Mouse (Mus musculus) cerebellum, adult 8-10 months (tissue): ENCODE data around the gene Nfia.

ENCODE experiments used
- DNase-seq: peaks from one replicate; pipeline ENCODE4 v3.0.0; 2022

Gene Nfia

DNA sequence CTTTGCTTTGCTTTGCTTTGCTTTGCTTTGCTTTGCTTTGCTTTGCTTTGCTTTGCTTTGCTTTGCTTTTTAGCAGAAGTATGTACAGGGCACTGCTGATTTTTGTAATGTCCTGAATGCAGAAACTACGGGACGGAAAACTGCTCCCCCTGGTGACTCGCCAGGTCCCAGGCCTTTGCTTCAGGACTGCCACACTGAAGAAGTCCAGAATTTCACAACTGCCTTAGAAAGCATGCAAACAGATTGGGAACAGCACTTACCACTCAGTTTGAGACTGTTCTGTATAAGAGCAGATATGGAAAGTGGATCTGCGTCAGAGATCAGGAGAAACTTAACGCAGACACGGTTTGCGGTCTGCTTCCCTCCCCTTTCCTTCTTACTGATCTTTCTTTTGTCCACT lies 336.5 kb downstream of the Nfia start:
- peak; percentile 69 for DNase-seq

DNA sequence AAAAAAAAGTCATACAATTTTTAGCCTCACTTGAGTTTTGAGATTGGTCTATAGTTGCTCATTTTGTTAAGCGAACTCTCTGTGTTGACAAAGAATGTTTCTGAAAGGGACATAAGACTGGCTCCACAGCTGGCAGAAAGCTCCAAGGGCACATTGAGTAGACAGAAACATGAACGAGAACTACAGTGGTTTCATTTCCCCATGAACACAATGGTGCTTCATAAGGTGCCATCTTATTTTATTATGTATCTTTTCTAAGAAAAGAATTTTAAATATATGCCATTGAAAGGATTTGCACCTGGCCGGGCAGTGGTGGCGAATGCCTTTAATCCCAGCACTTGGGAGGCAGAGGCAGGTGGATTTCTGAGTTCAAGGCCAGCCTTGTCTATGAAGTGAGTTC lies 337.4 kb downstream of the Nfia start:
- no peak for DNase-seq

DNA sequence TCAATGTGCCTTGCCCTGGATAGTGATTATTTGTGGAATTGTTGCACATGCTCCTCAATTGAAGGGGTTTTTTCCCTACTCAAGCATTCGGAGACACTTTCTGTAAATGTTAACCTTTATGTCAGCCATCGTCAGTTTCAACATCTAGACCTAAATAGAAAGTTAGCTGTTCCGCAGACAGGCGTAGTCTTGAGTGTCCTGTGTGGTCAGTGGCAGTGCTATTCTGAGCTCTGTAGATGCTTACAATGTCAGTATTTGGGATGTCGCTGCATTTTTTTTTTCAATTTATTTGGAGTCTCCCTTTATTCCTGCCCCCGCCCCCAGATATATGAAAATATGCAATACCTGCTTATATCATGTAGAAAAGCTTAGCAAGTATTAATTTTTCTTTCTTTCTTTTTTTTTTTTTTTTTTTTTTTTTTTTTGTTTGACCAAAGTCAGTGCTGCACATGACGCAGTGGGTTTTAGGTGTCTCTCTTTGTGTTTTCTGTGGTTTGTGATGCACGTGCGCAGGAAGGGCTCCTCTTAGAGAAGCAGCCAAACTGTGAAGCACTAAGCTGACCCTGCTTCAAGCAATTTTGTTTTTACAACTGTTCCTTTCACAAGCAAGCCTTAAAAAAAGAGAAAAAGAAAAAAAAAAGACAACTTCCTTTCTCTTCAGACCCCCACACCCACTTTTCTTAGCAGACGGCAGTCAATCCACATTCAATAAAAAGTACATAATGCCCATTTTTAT lies 340.9 kb downstream of the Nfia start:
- no peak for DNase-seq

DNA sequence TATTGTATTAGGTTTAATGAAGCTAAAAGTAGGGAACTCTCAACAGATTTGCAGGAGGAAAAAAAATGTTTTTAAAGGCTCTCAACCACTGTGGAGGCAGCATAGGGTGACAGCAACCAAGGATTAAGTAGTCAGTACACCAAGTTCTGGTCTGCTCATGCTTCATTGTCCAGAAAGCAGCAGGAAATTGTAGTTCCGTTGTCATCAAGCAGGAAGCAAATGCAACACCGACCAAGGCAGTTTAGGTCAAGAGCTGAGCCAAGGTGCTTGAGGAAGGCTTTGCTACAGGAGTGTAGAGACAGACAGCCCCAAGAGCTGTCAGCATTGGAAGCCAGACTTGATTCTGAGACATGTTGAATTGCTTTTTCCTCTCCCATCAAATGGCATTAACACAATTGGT lies 342.4 kb downstream of the Nfia start:
- no peak for DNase-seq

DNA sequence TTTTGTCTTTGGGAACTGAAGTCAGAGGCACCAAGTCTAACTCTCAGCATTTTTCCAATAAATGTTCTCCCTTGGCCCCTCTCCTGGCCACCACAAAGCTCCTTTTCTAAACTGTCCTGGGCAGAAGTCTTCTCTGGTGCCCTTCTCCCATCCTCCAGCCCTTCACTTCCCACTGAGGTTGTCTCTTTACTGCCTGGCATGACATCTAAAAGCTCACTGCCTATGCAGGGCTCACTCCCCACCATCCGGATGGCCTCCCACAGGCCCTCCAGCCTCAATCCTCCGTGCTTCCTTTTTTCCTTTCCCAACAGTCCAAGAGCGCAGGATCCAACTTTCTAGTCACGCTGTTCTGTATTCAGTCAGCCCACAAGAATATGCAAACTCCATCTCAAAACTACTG lies 342.9 kb downstream of the Nfia start:
- DNase-seq, result no peak

DNA sequence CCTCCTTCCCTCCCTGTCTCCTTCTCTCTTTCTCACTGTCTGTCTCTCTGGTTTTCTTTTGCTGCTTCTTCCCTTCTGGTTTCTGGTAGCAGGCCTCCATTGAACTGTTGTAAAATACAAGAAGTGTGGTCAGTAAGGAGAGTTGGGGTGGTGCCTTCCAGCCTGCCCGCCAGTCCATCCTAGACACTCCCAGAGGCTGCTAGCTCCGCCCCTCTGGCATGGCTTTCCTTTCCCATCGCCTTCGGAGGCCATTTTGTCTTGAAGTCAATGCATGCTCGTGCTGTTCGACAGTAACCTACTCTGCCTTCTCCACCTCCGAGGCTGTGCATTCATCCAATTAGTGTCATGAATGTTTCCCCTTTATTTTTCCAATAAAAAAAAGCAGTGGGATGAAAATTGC lies 343.5 kb downstream of the Nfia start:
- no peak for DNase-seq

DNA sequence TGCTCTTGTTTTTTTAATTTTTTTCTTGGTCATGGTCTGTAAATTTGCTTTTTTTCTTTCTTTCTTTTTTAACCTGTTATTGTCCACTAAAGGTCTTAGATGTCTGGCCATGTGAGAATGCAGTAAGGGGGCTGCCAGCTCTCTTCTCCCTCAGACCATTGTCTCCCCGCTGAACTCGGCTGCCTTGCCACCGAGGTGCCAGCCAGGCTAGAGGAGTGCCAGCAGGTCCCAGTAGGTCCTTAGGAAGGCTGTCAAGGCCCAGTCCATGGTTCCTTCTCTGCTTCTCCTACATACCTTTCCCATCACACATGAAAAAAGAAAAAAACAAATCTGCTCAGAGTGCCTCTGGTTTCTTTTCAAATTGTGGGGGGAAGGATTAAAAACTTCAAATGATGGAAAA lies 345.6 kb downstream of the Nfia start:
- DNase-seq, result no peak

DNA sequence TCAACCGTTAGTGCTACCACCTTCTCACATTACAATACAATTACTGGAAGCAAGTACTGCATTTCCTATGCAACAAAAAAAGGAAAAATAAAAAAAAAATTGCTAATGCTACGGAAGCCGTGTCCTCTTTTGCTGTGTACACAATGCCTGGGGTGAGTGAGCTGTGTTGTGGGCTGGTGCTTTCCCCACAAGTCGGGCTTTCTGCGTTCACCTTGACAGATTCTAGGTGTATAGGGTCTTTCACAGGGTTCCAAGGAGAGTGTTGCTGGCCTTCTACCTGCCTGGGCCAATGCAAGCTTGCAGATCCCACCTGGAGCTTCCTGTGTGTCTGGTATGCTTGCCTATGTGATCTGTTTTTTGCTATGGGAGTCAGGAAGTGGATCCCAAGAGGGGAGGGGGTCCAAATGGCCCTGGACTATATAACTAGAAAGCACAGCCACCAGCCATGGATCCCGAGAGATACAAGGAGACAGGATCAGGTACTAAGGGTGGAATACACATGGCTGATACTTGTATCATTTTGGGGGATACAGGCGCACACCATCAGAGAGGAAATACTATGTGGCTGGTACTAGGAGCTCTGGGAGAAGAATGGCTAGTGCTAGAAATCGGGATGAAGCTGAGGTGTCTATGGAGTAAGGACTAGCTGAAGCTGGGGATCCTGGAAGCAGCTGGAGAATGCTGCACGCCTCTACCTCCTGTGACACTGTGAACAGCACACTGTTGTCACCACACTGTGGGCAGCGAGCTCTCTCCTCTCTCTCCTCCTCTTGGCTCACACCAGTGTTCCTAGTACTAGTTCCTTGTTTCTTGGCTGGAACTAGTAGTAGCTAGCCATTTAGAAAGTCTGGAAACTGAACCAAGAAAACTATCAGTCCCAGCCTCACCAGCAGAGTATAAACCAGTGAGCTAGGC lies 346.5 kb downstream of the Nfia start:
- no peak for DNase-seq

DNA sequence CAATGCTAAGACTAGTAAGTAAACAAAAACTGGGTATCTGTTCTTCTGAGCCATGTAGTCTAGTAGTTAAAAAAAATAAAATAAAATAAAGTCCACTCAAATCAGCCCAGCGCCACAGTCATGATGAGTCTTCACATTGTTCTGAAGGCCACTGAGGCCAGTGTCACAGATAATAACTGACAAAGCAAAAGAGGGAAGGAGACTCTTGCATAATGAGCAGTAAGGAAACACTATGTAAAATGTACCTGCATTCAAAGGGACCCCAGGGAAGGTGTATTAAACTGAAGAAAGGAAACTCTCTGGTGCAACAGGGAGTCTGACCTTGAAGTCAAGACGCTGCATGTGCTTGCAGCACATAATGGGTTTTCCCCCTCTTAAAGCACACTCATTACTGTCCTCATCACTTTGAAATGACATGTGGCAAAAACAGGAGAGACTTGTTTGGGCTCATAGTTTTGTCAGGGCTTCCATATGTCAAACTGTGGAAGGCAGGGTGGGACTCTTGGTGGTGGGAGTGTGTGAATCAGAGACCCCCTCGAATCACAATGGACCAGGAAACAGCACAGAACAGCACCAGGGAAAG lies 347.5 kb downstream of the Nfia start:
- no peak for DNase-seq

DNA sequence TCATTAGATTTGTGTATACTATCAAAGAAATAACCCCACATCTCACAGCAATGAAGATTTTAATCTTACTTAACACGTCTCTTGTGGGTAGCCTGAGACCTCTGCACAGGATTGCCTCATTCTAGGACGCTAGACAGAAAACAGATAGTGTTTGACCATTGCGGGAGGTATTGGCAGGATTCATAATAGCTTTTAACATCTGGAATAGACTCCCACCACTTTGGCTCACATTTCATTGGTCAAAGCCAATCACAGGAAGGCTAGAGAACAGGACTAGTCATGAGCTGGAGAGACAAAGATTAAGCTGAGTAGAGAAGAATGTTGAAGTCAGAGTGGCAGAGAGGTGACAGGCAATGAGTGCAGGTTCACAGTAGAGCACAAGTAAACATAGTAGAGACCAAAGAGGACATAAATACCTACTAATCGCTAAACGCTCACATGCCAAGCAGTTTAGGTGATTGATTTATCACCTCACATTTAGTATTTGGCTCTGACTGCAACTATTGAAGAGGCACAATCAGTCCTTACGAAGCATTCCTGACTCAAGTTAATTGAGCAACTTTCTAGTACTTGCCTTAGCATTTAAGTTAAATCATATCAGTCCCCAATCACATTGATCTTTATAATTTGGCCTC lies 348.3 kb downstream of the Nfia start:
- no peak for DNase-seq

DNA sequence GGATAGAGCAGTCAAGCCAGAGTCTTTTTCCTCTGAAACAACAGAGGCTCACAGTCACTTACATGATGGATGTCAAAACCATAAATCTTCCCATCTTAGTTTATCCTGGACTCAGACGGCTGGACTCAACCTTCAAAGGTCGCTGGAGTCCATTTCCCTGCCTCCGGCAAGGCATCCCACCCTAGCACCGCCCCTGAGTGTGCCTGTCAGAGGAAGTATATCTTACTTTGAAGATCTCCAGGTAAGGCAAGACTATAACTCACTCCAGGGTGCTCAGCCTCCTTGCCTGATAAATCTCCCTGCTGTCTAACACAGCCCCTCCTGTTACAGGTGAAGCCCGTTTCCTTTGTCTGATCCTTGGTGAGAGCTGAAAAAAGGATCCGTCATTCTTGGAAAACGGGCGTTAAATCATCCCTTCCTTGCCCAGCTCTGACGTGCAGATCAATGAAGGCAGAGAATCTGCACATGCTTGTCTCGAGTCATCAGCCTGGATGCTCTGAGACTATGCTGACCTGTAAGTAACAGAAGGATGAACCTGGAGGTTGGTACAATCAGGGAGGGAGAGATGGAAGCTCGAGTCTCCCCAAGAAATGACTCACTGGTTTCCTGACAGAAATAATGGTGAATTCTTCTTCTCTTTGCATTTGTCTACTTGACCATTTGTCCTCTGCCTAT lies 353.6 kb downstream of the Nfia start:
- no peak for DNase-seq

DNA sequence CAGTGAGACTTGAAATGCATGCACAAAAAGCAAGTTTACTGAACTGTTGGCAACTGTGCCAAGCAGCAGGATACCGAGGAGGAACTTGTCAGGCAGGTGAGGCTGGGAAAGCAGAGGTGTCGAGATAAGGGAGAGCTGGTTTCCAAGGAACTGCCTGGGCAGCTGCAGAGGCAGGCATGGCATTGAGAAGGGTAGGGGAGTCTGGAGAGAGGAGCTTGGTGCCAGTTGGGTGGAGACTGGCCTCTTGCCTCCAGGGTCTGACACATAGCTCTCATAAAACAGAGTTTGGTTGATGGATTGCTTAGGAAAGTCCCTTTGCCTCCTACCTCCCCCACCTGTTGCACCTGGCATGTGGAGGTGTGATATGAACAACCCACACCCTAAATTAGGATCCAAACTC lies 358.3 kb downstream of the Nfia start:
- no peak for DNase-seq

DNA sequence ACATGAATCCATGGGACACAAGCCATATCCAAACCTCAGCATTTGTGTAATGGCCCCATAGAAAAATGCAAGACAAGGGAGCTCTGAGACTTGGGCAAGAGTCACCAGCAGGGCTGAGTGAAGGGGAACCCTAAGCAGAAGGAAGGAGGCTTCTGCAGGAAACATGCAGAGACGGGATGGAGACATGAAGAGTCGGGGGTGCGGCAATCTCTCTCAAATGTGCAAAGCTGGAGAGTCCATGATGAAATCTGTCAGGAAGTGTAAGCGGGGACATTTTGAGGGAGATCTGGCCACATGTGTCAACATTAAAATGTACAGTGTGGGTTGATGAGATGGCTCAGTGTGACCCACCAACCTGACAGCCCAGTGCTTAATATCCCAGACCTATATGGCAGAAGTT lies 361.5 kb downstream of the Nfia start:
- DNase-seq, result no peak

DNA sequence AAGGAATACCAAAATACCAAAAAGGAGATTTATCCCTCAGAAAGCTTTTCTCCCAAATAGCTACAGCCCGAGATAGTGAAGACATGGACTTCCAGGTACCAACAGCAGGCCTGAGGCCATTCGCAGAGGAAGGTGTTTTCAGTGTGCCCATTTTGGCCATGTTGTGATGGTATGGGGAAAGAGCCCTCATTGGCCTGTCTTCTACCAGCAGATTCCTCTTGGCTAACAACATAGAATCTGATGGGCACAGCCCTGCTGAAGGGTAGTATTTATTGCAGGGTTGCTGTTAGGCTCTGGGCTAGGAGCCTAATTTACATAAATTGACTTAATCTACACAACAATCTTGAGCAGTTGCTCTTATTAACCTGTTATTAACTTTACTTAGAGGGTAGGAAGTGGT lies 363.5 kb downstream of the Nfia start:
- DNase-seq, result no peak

DNA sequence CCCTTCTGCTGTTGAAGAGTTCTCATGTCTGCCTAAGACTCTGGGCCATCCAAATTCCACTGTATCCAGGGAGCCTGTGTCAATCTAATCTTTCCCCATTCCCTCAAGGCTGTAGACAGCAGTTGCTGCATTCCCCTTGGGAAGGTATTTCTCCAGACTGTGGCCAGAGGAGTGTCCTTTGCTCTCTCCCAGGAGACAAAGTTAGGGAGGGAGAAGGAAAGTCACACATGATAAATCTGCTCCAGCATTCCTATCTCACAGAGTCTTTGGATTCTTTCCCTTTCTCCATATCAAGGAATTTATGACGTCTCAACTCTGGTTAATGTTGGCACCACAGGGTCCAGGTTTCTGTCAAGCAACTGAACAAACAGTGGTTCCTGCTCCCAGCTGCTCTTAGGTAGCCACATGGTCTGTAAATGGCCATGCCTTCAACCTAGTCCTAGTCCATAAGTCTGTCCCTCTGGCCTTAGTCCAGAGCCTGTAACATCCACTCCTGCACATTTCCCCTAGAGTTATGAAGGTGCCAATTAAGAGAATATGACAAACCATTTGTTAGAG lies 370.4 kb downstream of the Nfia start:
- DNase-seq, result no peak

DNA sequence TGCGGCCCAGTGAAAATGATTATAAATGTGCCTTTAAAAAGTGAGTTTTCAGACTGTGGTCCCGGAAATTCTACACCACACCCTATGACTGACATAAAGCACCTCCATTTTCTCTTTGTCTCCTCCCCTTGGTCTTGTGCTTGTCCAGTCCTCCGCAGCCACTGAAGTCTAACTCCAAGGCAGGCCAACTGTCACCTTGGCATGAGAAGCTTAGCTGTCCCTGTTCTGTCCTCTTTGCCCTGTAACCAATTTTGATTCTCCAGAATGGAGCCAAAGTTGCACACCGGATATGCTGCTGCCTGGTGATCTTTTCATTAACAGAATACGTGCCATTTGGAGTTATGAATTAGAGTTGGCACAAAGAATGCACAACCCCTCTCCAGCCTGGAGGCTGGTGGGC lies 378.0 kb downstream of the Nfia start:
- DNase-seq, result no peak

DNA sequence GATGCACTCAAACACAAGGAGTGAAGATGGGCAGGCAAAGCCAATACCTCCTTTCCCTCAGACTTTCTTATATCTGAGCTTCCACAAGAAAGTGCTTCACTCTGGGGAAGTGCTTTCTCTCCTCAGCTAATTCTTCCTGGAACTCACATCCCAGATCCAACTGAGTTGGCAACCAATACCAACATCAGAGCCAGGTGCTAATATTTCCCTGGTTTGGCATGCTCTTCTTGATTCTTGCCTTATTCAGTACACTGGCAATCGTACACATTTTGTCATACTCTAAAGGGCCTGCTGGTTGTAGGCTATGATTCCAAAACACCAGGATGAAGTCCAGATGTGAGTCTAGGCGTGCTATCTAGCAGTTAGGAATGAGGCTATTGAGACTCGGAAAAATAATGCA lies 385.4 kb downstream of the Nfia start:
- no peak for DNase-seq

DNA sequence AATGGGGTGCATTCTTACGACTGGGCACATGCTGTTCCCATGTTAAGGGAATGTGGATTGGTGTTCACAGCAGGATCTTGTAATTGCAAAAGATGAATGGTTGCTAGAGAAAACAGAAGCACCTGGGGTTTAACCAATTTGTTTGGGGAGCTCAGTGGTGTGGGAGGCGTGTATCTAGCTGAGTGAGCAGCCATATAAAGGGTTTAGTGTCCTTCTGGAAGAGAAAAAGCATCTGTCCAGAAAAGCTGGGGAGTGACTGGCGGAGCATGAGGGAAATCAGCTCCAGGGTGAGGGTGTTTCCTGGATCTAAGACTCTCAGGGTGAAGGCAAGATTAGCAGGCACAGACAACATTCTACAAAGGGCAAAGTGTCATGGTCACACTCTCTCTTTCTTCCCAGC lies 393.8 kb downstream of the Nfia start:
- no peak for DNase-seq
